11 mouse cellular contexts compared by ENCODE assay signal in genomic region chr6:87276941-87277340, GRCm38 (mm10). TPM values are rescaled to one million over a fixed set of nuclear protein-coding genes. Genes with fewer than 3 reads are reported as not detected.
A peak's percentile ranks its signal among the peaks of the same experiment; 100 is the strongest.
DNase-seq lines count a peak whose midpoint lies in the region; ATAC-seq lines count a peak whose summit lies in the region.
"Had no signal": no experiment of that assay in that cellular context is flagged by ENCODE, and none has a peak within 500 bp of the region (broad histone marks: within the 10 kb centered on the region; RNA-seq: fewer than 3 reads in every experiment).

No protein-coding gene starts in this region.

- H3K27me3 ChIP-seq in lung, embryonic 16.5 days (ENCODE audit: control insufficient read depth, insufficient read depth, low read depth, low read length) = no peaks in the 10 kb centered on the region
- H3K27me3 ChIP-seq in embryonic facial prominence, embryonic 15.5 days = no peaks in the 10 kb centered on the region
- no peaks in the 10 kb centered on the region for H3K27me3 ChIP-seq in neural tube, embryonic 15.5 days (replicated peaks)
- H3K27me3 ChIP-seq: liver, embryonic 15.5 days had no signal

- peaks cover 3% of the 10 kb centered on the region; the same call in 1 of the 2 replicates for H3K9me3 ChIP-seq in lung, embryonic 16.5 days (ENCODE audit: control insufficient read depth, low read length)
- peaks cover 5% of the 10 kb centered on the region; the same call in 1 of the 2 replicates for H3K9me3 ChIP-seq in embryonic facial prominence, embryonic 15.5 days (replicated peaks)
- H3K9me3 ChIP-seq in neural tube, embryonic 15.5 days (replicated peaks) = no peaks in the 10 kb centered on the region
- H3K9me3 ChIP-seq: liver, embryonic 15.5 days had no signal

- peak; percentile 53 for DNase-seq in gastrocnemius, postnatal 14 days
- DNase-seq in gastrocnemius, postnatal 36 days = no peak
- no peak for DNase-seq in lung, postnatal 25 days (ENCODE audit: low spot score)
- no peak for DNase-seq in embryo, embryonic 10.5 days (ENCODE audit: low spot score)
- no peak for DNase-seq in urinary bladder, postnatal 4 days (ENCODE audit: low spot score in 2 of 2)

- 35% methylated on average over 7 of the region's 7 CpGs for WGBS in lung, embryonic 16.5 days
- 79% methylated on average over 7 of the region's 7 CpGs for WGBS in embryonic facial prominence, embryonic 15.5 days
- 63% methylated on average over 7 of the region's 7 CpGs for WGBS in neural tube, embryonic 15.5 days

- peaks cover 5% of the 10 kb centered on the region for H3K36me3 ChIP-seq in lung, embryonic 16.5 days (ENCODE audit: control insufficient read depth, insufficient read depth, low read length)
- H3K36me3 ChIP-seq in embryonic facial prominence, embryonic 15.5 days = peaks cover 42% of the 10 kb centered on the region
- peaks cover 6% of the 10 kb centered on the region; the same call in 1 of the 2 replicates for H3K36me3 ChIP-seq in neural tube, embryonic 15.5 days
- H3K36me3 ChIP-seq: liver, embryonic 15.5 days had no signal

- peak overlapping the region; percentile 25 for H3K4me2 ChIP-seq in lung, embryonic 16.5 days (ENCODE audit: low read depth, low read length)
- no peak overlapping the region for H3K4me2 ChIP-seq in embryonic facial prominence, embryonic 15.5 days (replicated peaks)
- H3K4me2 ChIP-seq in neural tube, embryonic 15.5 days = no peak overlapping the region
- H3K4me2 ChIP-seq: liver, embryonic 15.5 days had no signal

- H3K4me1 ChIP-seq in lung, embryonic 16.5 days (replicated peaks; ENCODE audit: control insufficient read depth, insufficient read depth, low read length) = peaks cover 60% of the 10 kb centered on the region
- H3K4me1 ChIP-seq in embryonic facial prominence, embryonic 15.5 days = peaks cover 48% of the 10 kb centered on the region
- H3K4me1 ChIP-seq in neural tube, embryonic 15.5 days = peaks cover 27% of the 10 kb centered on the region

- intact Hi-C loops in gastrocnemius, postnatal 14 days (cut with DNase I; ENCODE audit: low total_unique reads) = no loop called here
- intact Hi-C loops in gastrocnemius, postnatal 36 days (cut with DNase I) = no loop called here

- peak overlapping the region; percentile 87 for H3K27ac ChIP-seq in lung, embryonic 16.5 days (ENCODE audit: low read length)
- H3K27ac ChIP-seq in embryonic facial prominence, embryonic 15.5 days (replicated peaks) = peak overlapping the region; percentile 61; the same call in 1 of the 2 replicates
- peak overlapping the region; percentile 45; the same call in 1 of the 2 replicates for H3K27ac ChIP-seq in neural tube, embryonic 15.5 days (replicated peaks)
- H3K27ac ChIP-seq: liver, embryonic 15.5 days had no signal

- peak; percentile 24; the same call in 1 of the 2 replicates for ATAC-seq in lung, embryonic 16.5 days (ENCODE audit: low read depth)
- no peak for ATAC-seq in embryonic facial prominence, embryonic 15.5 days (ENCODE audit: insufficient number of reproducible peaks, low FRiP score, low TSS enrichment, low read depth)
- peak; percentile 28; the same call in 1 of the 2 replicates for ATAC-seq in neural tube, embryonic 15.5 days (ENCODE audit: low FRiP score)
- ATAC-seq: inflammation-experienced regulatory T-cells, adult 6 months had no signal

- H3K9ac ChIP-seq in lung, embryonic 16.5 days (ENCODE audit: low read length) = no peak overlapping the region; the same call in 1 of the 2 replicates
- no peak overlapping the region for H3K9ac ChIP-seq in embryonic facial prominence, embryonic 15.5 days
- H3K9ac ChIP-seq in neural tube, embryonic 15.5 days (replicated peaks) = no peak overlapping the region
- H3K9ac ChIP-seq: liver, embryonic 15.5 days had no signal

- H3K4me3 ChIP-seq in lung, embryonic 16.5 days (ENCODE audit: low read length) = no peak overlapping the region
- H3K4me3 ChIP-seq in embryonic facial prominence, embryonic 15.5 days (replicated peaks) = no peak overlapping the region
- no peak overlapping the region for H3K4me3 ChIP-seq in neural tube, embryonic 15.5 days (replicated peaks)
- H3K4me3 ChIP-seq: erythroblast, embryonic 14.5 days; liver, embryonic 15.5 days had no signal

RNA-seq across cellular contexts. Expression of gene Antxr1, which starts 58.7 kb away (rescaled TPM):
- 10 to 100 TPM; 26.6 to 37.9 TPM for total RNA-seq in gastrocnemius, postnatal 14 days (2021)
- 1 to 10 TPM; 8.6 to 9.5 TPM for total RNA-seq in gastrocnemius, postnatal 36 days (2021)
- polyA plus RNA-seq in lung, embryonic 16.5 days (2015; fragmentation: Nextera tagmentation; extraction: Ambion mirVana) = 11.4 and 13.0 TPM in 2 replicates
- 20.3 and 24.3 TPM in 2 replicates for polyA plus RNA-seq in embryonic facial prominence, embryonic 15.5 days (2015; fragmentation: Nextera tagmentation; extraction: Ambion mirVana)
- polyA plus RNA-seq in neural tube, embryonic 15.5 days (2015; fragmentation: Nextera tagmentation; extraction: Ambion mirVana) = 6.4 and 6.7 TPM in 2 replicates
- polyA plus RNA-seq: erythroblast, embryonic 14.5 days had no signal
